In genomic region chrX:153389291-153389690, GRCm38 (mm10) we compare ENCODE assay signal across 11 mouse cellular contexts.
A peak's percentile ranks its signal among the peaks of the same experiment; 100 is the strongest.
DNase-seq lines count a peak whose midpoint lies in the region; ATAC-seq lines count a peak whose summit lies in the region.
"Had no signal": no experiment of that assay in that cellular context is flagged by ENCODE, and none has a peak within 500 bp of the region (broad histone marks: within the 10 kb centered on the region; RNA-seq: fewer than 3 reads in every experiment).

No protein-coding gene starts in this region.

- no peak overlapping the region for H3K27ac ChIP-seq in hindbrain, embryonic 14.5 days
- H3K27ac ChIP-seq in hindbrain, embryonic 10.5 days, result no peak overlapping the region
- H3K27ac ChIP-seq in midbrain, embryonic 11.5 days (ENCODE audit: low read depth, low read length), result no peak overlapping the region
- H3K27ac ChIP-seq in midbrain, embryonic 13.5 days, result no peak overlapping the region
- H3K27ac ChIP-seq in embryonic facial prominence, embryonic 14.5 days (replicated peaks; ENCODE audit: low read depth, low read length), result no peak overlapping the region
- H3K27ac ChIP-seq: embryonic facial prominence, embryonic 12.5 days; intestine, embryonic 15.5 days had no signal

- no peaks in the 10 kb centered on the region for H3K27me3 ChIP-seq in hindbrain, embryonic 14.5 days (ENCODE audit: control insufficient read depth, insufficient read depth, low read length)
- H3K27me3 ChIP-seq in hindbrain, embryonic 10.5 days (ENCODE audit: insufficient read depth, poor library complexity, severe bottlenecking), result no peaks in the 10 kb centered on the region
- H3K27me3 ChIP-seq in midbrain, embryonic 11.5 days (ENCODE audit: control insufficient read depth, insufficient read depth, low read length), result no peaks in the 10 kb centered on the region
- H3K27me3 ChIP-seq in midbrain, embryonic 13.5 days, result no peaks in the 10 kb centered on the region
- 0 out of 2 replicates have a peak, but pooled peaks cover 3% of the 10 kb centered on the region for H3K27me3 ChIP-seq in embryonic facial prominence, embryonic 14.5 days (replicated peaks; ENCODE audit: control insufficient read depth, insufficient read depth, low read length)
- H3K27me3 ChIP-seq: embryonic facial prominence, embryonic 12.5 days; intestine, embryonic 15.5 days had no signal

- H3K4me2 ChIP-seq in hindbrain, embryonic 14.5 days (replicated peaks), result no peak overlapping the region
- H3K4me2 ChIP-seq in midbrain, embryonic 11.5 days, result no peak overlapping the region
- no peak overlapping the region for H3K4me2 ChIP-seq in midbrain, embryonic 13.5 days (replicated peaks)
- H3K4me2 ChIP-seq in embryonic facial prominence, embryonic 14.5 days (ENCODE audit: low read depth, low read length), result no peak overlapping the region
- H3K4me2 ChIP-seq: embryonic facial prominence, embryonic 12.5 days; intestine, embryonic 15.5 days had no signal

- H3K9me3 ChIP-seq in hindbrain, embryonic 14.5 days (ENCODE audit: control insufficient read depth, low read length), result no peaks in the 10 kb centered on the region
- no peaks in the 10 kb centered on the region for H3K9me3 ChIP-seq in hindbrain, embryonic 10.5 days
- H3K9me3 ChIP-seq in midbrain, embryonic 11.5 days (ENCODE audit: control insufficient read depth, low read length), result no peaks in the 10 kb centered on the region
- no peaks in the 10 kb centered on the region for H3K9me3 ChIP-seq in midbrain, embryonic 13.5 days
- H3K9me3 ChIP-seq in embryonic facial prominence, embryonic 14.5 days (ENCODE audit: control insufficient read depth, low read length), result no peaks in the 10 kb centered on the region
- H3K9me3 ChIP-seq: embryonic facial prominence, embryonic 12.5 days; intestine, embryonic 15.5 days; megakaryocyte, embryonic 14.5 days had no signal

- peak; percentile 16 for DNase-seq in adrenal gland, postnatal 14 days
- DNase-seq in adrenal gland, adult 18-20 months (ENCODE audit: low spot score in 2 of 2), result no peak
- DNase-seq in hindbrain, embryonic 14.5 days (ENCODE audit: low spot score), result peak; percentile 28
- no peak for DNase-seq in hindbrain, embryonic 10.5 days (ENCODE audit: low spot score)
- peak; percentile 84 for DNase-seq in midbrain, embryonic 11.5 days (ENCODE audit: low spot score, missing footprints)
- DNase-seq in embryonic facial prominence, embryonic 14.5 days (ENCODE audit: low spot score), result peak; percentile 3
- DNase-seq in urinary bladder, postnatal 25 days (ENCODE audit: low spot score), result no peak

- 48% methylated on average over 2 of the region's 2 CpGs for WGBS in hindbrain, embryonic 14.5 days
- 33% methylated on average over 2 of the region's 2 CpGs for WGBS in hindbrain, embryonic 10.5 days
- WGBS in midbrain, embryonic 11.5 days, result 45% methylated on average over 2 of the region's 2 CpGs
- 28% methylated on average over 2 of the region's 2 CpGs for WGBS in midbrain, embryonic 13.5 days
- 36% methylated on average over 2 of the region's 2 CpGs for WGBS in embryonic facial prominence, embryonic 14.5 days

- H3K36me3 ChIP-seq in hindbrain, embryonic 14.5 days (replicated peaks; ENCODE audit: control insufficient read depth, insufficient read depth), result no peaks in the 10 kb centered on the region
- no peaks in the 10 kb centered on the region for H3K36me3 ChIP-seq in hindbrain, embryonic 10.5 days
- H3K36me3 ChIP-seq in midbrain, embryonic 11.5 days (ENCODE audit: control insufficient read depth, insufficient read depth, low read length), result no peaks in the 10 kb centered on the region
- H3K36me3 ChIP-seq in midbrain, embryonic 13.5 days, result no peaks in the 10 kb centered on the region
- no peaks in the 10 kb centered on the region for H3K36me3 ChIP-seq in embryonic facial prominence, embryonic 14.5 days (ENCODE audit: control insufficient read depth, insufficient read depth, low read length)
- H3K36me3 ChIP-seq: embryonic facial prominence, embryonic 12.5 days; intestine, embryonic 15.5 days had no signal

- H3K4me1 ChIP-seq in hindbrain, embryonic 14.5 days (replicated peaks; ENCODE audit: control insufficient read depth, insufficient read depth, low read length), result no peaks in the 10 kb centered on the region
- no peaks in the 10 kb centered on the region for H3K4me1 ChIP-seq in hindbrain, embryonic 10.5 days (replicated peaks)
- no peaks in the 10 kb centered on the region for H3K4me1 ChIP-seq in midbrain, embryonic 11.5 days (ENCODE audit: control insufficient read depth, insufficient read depth, low read length)
- no peaks in the 10 kb centered on the region for H3K4me1 ChIP-seq in midbrain, embryonic 13.5 days (replicated peaks)
- H3K4me1 ChIP-seq in embryonic facial prominence, embryonic 14.5 days (ENCODE audit: control insufficient read depth, insufficient read depth, low read length), result no peaks in the 10 kb centered on the region
- H3K4me1 ChIP-seq: embryonic facial prominence, embryonic 12.5 days; intestine, embryonic 15.5 days; megakaryocyte, embryonic 14.5 days had no signal

- H3K9ac ChIP-seq in hindbrain, embryonic 14.5 days, result no peak overlapping the region
- no peak overlapping the region for H3K9ac ChIP-seq in midbrain, embryonic 11.5 days (ENCODE audit: low read length)
- no peak overlapping the region for H3K9ac ChIP-seq in midbrain, embryonic 13.5 days (replicated peaks)
- H3K9ac ChIP-seq in embryonic facial prominence, embryonic 14.5 days (ENCODE audit: low read depth, low read length), result no peak overlapping the region
- H3K9ac ChIP-seq: embryonic facial prominence, embryonic 12.5 days; intestine, embryonic 15.5 days had no signal

- ATAC-seq in hindbrain, embryonic 14.5 days (ENCODE audit: low FRiP score), result no peak
- ATAC-seq in midbrain, embryonic 11.5 days (ENCODE audit: low FRiP score), result no peak
- ATAC-seq in midbrain, embryonic 13.5 days, result no peak
- ATAC-seq in embryonic facial prominence, embryonic 14.5 days (ENCODE audit: low read depth), result no peak
- ATAC-seq: intestine, embryonic 15.5 days had no signal

- H3K4me3 ChIP-seq in hindbrain, embryonic 14.5 days (replicated peaks; ENCODE audit: low read length), result no peak overlapping the region
- no peak overlapping the region for H3K4me3 ChIP-seq in hindbrain, embryonic 10.5 days
- no peak overlapping the region for H3K4me3 ChIP-seq in midbrain, embryonic 11.5 days (ENCODE audit: low read depth, low read length)
- no peak overlapping the region for H3K4me3 ChIP-seq in midbrain, embryonic 13.5 days (replicated peaks)
- no peak overlapping the region for H3K4me3 ChIP-seq in embryonic facial prominence, embryonic 14.5 days (ENCODE audit: low read depth, low read length)
- H3K4me3 ChIP-seq: embryonic facial prominence, embryonic 12.5 days; intestine, embryonic 15.5 days; megakaryocyte, embryonic 14.5 days had no signal

Comparison
In these comparisons a context has a peak if more than half of its experiments do, and no peak if none do; other contexts are left out.
1. DNase-seq: peak in adrenal gland, postnatal 14 days (single experiment), hindbrain, embryonic 14.5 days (single experiment), midbrain, embryonic 11.5 days (single experiment) and embryonic facial prominence, embryonic 14.5 days (single experiment); none in adrenal gland, adult 18-20 months (0 of 2), hindbrain, embryonic 10.5 days (single experiment) and urinary bladder, postnatal 25 days (single experiment).